Mouse (Mus musculus): Measurements from ENCODE around the gene Clcn1. TPM values are rescaled to one million over a fixed set of nuclear protein-coding genes. Genes with fewer than 3 reads are reported as not detected.

Clcn1 gene
- polyA plus RNA-seq, 1 experiment from 2014 or later: 0.14 TPM

GRCm38 (mm10) chr6:42324482-42325267 is 38.2 kb downstream of the Clcn1 start, which contains the start of gene Fam131b:
Gene Fam131b, minus strand, starts transcription at chr6:42324643.
- WGBS (ENCODE audit: insufficient replicate concordance): under 1% methylated on average over 53 of the region's 68 CpGs
- H3K4me3 ChIP-seq (ENCODE audit: low read depth, low read length): peak within 1 kb of the TSS; percentile 45
- no peak within 1 kb of the TSS for H3K27ac ChIP-seq (ENCODE audit: low read length)
- no peaks in the 10 kb centered on the region; the same call in 1 of the 2 replicates for H3K4me1 ChIP-seq (ENCODE audit: control insufficient read depth, low read depth, low read length)
- H3K4me2 ChIP-seq (ENCODE audit: low read depth, low read length): peak within 1 kb of the TSS; percentile 53
- ATAC-seq (ENCODE audit: low read depth): no peak
- H3K9me3 ChIP-seq (replicated peaks; ENCODE audit: control insufficient read depth, low read length): no peaks in the 10 kb centered on the region
- peaks cover 53% of the 10 kb centered on the region for H3K27me3 ChIP-seq (ENCODE audit: control insufficient read depth, insufficient read depth, low read depth, low read length)
- H3K9ac ChIP-seq (ENCODE audit: low read depth, low read length): no peak within 1 kb of the TSS
- no peaks in the 10 kb centered on the region for H3K36me3 ChIP-seq (ENCODE audit: control insufficient read depth, insufficient read depth)

DNA sequence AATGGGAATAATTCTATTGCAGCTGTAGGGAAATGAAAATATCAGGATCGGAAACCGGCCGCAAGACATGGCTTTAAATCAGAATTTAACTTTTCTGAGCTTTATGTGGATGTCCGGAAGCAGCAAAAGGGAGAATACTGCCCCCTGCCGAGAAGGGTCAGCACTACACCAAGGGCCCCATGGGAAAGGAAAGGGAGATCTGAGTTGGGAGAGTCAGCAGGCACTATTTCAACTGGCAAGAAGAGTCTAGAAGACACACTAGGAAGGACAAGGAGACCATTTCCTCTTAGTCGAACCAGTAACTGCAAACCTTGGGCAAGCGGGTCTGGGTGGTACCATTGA is 38.8 kb downstream of the Clcn1 start:
- ATAC-seq (ENCODE audit: low read depth): no peak

GRCm38 (mm10) chr6:42326509-42326908 is 40.0 kb downstream of the Clcn1 start:
- H3K4me1 ChIP-seq (ENCODE audit: control insufficient read depth, low read depth, low read length): no peaks in the 10 kb centered on the region; the same call in 1 of the 2 replicates
- no peaks in the 10 kb centered on the region for H3K9me3 ChIP-seq (replicated peaks; ENCODE audit: control insufficient read depth, low read length)
- ATAC-seq (ENCODE audit: low read depth): no peak
- no peak overlapping the region for H3K9ac ChIP-seq (ENCODE audit: low read depth, low read length)
- no peak overlapping the region for H3K4me2 ChIP-seq (ENCODE audit: low read depth, low read length)
- WGBS (ENCODE audit: insufficient replicate concordance): 40% methylated on average over 3 of the region's 3 CpGs
- peaks cover 45% of the 10 kb centered on the region for H3K27me3 ChIP-seq (ENCODE audit: control insufficient read depth, insufficient read depth, low read depth, low read length)
- no peak overlapping the region for H3K4me3 ChIP-seq (ENCODE audit: low read depth, low read length)
- no peak overlapping the region for H3K27ac ChIP-seq (ENCODE audit: low read length)
- H3K36me3 ChIP-seq (ENCODE audit: control insufficient read depth, insufficient read depth): no peaks in the 10 kb centered on the region

More for the DNA sequence above, 38.8 kb downstream of the Clcn1 start:
- H3K27me3 ChIP-seq (ENCODE audit: control insufficient read depth, insufficient read depth, low read depth, low read length): peaks cover 53% of the 10 kb centered on the region
- H3K4me2 ChIP-seq (ENCODE audit: low read depth, low read length): peak overlapping the region; percentile 53; the same call in 1 of the 2 replicates
- no peak overlapping the region for H3K9ac ChIP-seq (ENCODE audit: low read depth, low read length)
- no peaks in the 10 kb centered on the region for H3K36me3 ChIP-seq (ENCODE audit: control insufficient read depth, insufficient read depth)
- 4% methylated on average over 7 of the region's 7 CpGs for WGBS (ENCODE audit: insufficient replicate concordance)
- no peak overlapping the region for H3K27ac ChIP-seq (ENCODE audit: low read length)
- peak overlapping the region; percentile 45; the same call in 1 of the 2 replicates for H3K4me3 ChIP-seq (ENCODE audit: low read depth, low read length)
- H3K4me1 ChIP-seq (ENCODE audit: control insufficient read depth, low read depth, low read length): no peaks in the 10 kb centered on the region; the same call in 1 of the 2 replicates
- no peaks in the 10 kb centered on the region for H3K9me3 ChIP-seq (replicated peaks; ENCODE audit: control insufficient read depth, low read length)

DNA sequence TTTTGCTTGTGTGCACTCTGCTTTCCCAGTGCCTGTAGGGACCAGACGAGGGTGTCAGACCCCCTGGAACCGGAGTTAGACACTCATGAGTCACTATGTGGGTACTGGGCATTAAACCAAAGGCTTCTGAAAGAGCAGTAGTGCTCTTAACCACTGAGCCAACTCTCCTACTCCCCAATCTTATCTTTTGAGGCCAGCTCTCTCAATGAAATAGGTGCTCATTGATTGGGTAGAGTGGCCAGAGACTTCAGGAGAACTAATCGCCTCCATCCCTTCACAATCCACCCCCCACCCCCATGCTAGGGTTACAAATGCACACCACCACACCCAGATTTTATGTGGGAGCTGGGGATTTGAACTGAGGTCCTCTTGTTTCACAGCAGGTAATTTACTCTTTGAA is 42.3 kb downstream of the Clcn1 start:
- ATAC-seq (ENCODE audit: low read depth): no peak
- no peak overlapping the region for H3K9ac ChIP-seq (ENCODE audit: low read depth, low read length)
- H3K4me3 ChIP-seq (ENCODE audit: low read depth, low read length): no peak overlapping the region
- no peak overlapping the region for H3K4me2 ChIP-seq (ENCODE audit: low read depth, low read length)
- WGBS (ENCODE audit: insufficient replicate concordance): 30% methylated on average over 3 of the region's 3 CpGs
- peaks cover 23% of the 10 kb centered on the region for H3K27me3 ChIP-seq (ENCODE audit: control insufficient read depth, insufficient read depth, low read depth, low read length)
- H3K4me1 ChIP-seq (ENCODE audit: control insufficient read depth, low read depth, low read length): no peaks in the 10 kb centered on the region; the same call in 1 of the 2 replicates
- H3K27ac ChIP-seq (ENCODE audit: low read length): no peak overlapping the region
- no peaks in the 10 kb centered on the region for H3K9me3 ChIP-seq (replicated peaks; ENCODE audit: control insufficient read depth, low read length)
- H3K36me3 ChIP-seq (ENCODE audit: control insufficient read depth, insufficient read depth): no peaks in the 10 kb centered on the region

- ATAC-seq (ENCODE audit: low read depth): no peak
- Histone ChIP-seq H3K4me2 (ENCODE audit: low read depth, low read length) (no peak overlapping the region), H3K9me3 (replicated peaks; ENCODE audit: control insufficient read depth, low read length) (no peaks in the 10 kb centered on the region), H3K4me3 (ENCODE audit: low read depth, low read length) (no peak overlapping the region), H3K27ac (ENCODE audit: low read length) (no peak overlapping the region), H3K36me3 (ENCODE audit: control insufficient read depth, insufficient read depth) (no peaks in the 10 kb centered on the region), H3K27me3 (ENCODE audit: control insufficient read depth, insufficient read depth, low read depth, low read length) (peaks cover 8% of the 10 kb centered on the region), H3K4me1 (ENCODE audit: control insufficient read depth, low read depth, low read length) (no peaks in the 10 kb centered on the region), H3K9ac (ENCODE audit: low read depth, low read length) (no peak overlapping the region)
- 62% methylated on average over 3 of the region's 3 CpGs for WGBS (ENCODE audit: insufficient replicate concordance)
Observed at GRCm38 (mm10) chr6:42330216-42330615, 43.7 kb downstream of the Clcn1 start.

GRCm38 (mm10) chr6:42330946-42331345 is 44.5 kb downstream of the Clcn1 start:
- Histone ChIP-seq H3K4me1 (ENCODE audit: control insufficient read depth, low read depth, low read length) (no peaks in the 10 kb centered on the region), H3K27ac (ENCODE audit: low read length) (no peak overlapping the region), H3K4me2 (ENCODE audit: low read depth, low read length) (no peak overlapping the region), H3K4me3 (ENCODE audit: low read depth, low read length) (no peak overlapping the region), H3K9ac (ENCODE audit: low read depth, low read length) (no peak overlapping the region), H3K36me3 (ENCODE audit: control insufficient read depth, insufficient read depth) (no peaks in the 10 kb centered on the region), H3K9me3 (replicated peaks; ENCODE audit: control insufficient read depth, low read length) (no peaks in the 10 kb centered on the region), H3K27me3 (ENCODE audit: control insufficient read depth, insufficient read depth, low read depth, low read length) (peaks cover under 1% of the 10 kb centered on the region; the same call in 1 of the 2 replicates)
- no peak for ATAC-seq (ENCODE audit: low read depth)
- 68% methylated on average over 3 of the region's 3 CpGs for WGBS (ENCODE audit: insufficient replicate concordance)

- no peak for ATAC-seq (ENCODE audit: low read depth)
- WGBS (ENCODE audit: insufficient replicate concordance): 57% methylated on average over 2 of the region's 2 CpGs
Observed at GRCm38 (mm10) chr6:42339189-42339588, 52.7 kb downstream of the Clcn1 start.

DNA sequence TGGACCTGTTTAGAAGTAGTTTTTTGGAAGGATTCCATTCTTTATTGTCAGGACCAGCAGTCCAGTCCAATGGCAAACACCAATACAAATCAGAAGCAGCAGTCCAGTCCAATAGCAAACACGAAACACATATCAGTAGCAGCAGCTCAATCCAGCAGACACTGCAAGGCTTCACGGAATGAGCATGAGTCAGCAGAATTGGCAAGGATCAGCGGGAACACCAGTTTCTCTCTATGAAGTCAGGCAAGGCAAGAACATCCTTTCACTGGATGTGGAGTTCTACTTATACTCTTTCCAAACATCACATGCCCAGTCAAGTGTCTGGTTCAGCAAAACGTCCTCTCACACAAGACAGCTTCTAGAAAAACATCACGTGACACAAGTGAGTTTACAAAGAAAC is 53.5 kb downstream of the Clcn1 start:
- Histone ChIP-seq H3K4me3 (ENCODE audit: low read depth, low read length) (no peak overlapping the region), H3K9ac (ENCODE audit: low read depth, low read length) (no peak overlapping the region), H3K27ac (ENCODE audit: low read length) (no peak overlapping the region), H3K9me3 (replicated peaks; ENCODE audit: control insufficient read depth, low read length) (no peaks in the 10 kb centered on the region), H3K36me3 (ENCODE audit: control insufficient read depth, insufficient read depth) (no peaks in the 10 kb centered on the region), H3K4me2 (ENCODE audit: low read depth, low read length) (no peak overlapping the region), H3K4me1 (ENCODE audit: control insufficient read depth, low read depth, low read length) (no peaks in the 10 kb centered on the region), H3K27me3 (ENCODE audit: control insufficient read depth, insufficient read depth, low read depth, low read length) (no peaks in the 10 kb centered on the region)
- 59% methylated on average over 5 of the region's 5 CpGs for WGBS (ENCODE audit: insufficient replicate concordance)
- no peak for ATAC-seq (ENCODE audit: low read depth)

More at GRCm38 (mm10) chr6:42339189-42339588, 52.7 kb downstream of the Clcn1 start:
- no peak overlapping the region for H3K4me2 ChIP-seq (ENCODE audit: low read depth, low read length)
- H3K9me3 ChIP-seq (replicated peaks; ENCODE audit: control insufficient read depth, low read length): no peaks in the 10 kb centered on the region
- H3K27ac ChIP-seq (ENCODE audit: low read length): no peak overlapping the region
- H3K4me3 ChIP-seq (ENCODE audit: low read depth, low read length): no peak overlapping the region
- no peaks in the 10 kb centered on the region for H3K27me3 ChIP-seq (ENCODE audit: control insufficient read depth, insufficient read depth, low read depth, low read length)
- H3K9ac ChIP-seq (ENCODE audit: low read depth, low read length): no peak overlapping the region
- H3K36me3 ChIP-seq (ENCODE audit: control insufficient read depth, insufficient read depth): no peaks in the 10 kb centered on the region
- no peaks in the 10 kb centered on the region for H3K4me1 ChIP-seq (ENCODE audit: control insufficient read depth, low read depth, low read length)

GRCm38 (mm10) chr6:42342171-42342570 is 55.7 kb downstream of the Clcn1 start:
- Histone ChIP-seq H3K4me2 (ENCODE audit: low read depth, low read length) (no peak overlapping the region), H3K4me1 (ENCODE audit: control insufficient read depth, low read depth, low read length) (no peaks in the 10 kb centered on the region), H3K4me3 (ENCODE audit: low read depth, low read length) (no peak overlapping the region), H3K36me3 (ENCODE audit: control insufficient read depth, insufficient read depth) (no peaks in the 10 kb centered on the region), H3K9ac (ENCODE audit: low read depth, low read length) (no peak overlapping the region), H3K27ac (ENCODE audit: low read length) (no peak overlapping the region), H3K9me3 (replicated peaks; ENCODE audit: control insufficient read depth, low read length) (no peaks in the 10 kb centered on the region), H3K27me3 (ENCODE audit: control insufficient read depth, insufficient read depth, low read depth, low read length) (no peaks in the 10 kb centered on the region)
- WGBS (ENCODE audit: insufficient replicate concordance): 24% methylated on average over 1 of the region's 1 CpGs
- no peak for ATAC-seq (ENCODE audit: low read depth)
